Mouse (Mus musculus): Measurements from ENCODE around the gene Fgfr2.
A peak's percentile ranks its signal among the peaks of the same experiment; 100 is the strongest.
"Not testable (repeated sequence)": the region's sequence is repeated elsewhere in the genome, so short reads cannot be mapped to it uniquely, and the experiment has no call there.

Gene Fgfr2

GRCm38 (mm10) chr7:130173914-130174313 is 2949.2 kb downstream of the Fgfr2 start:
- no peak for DNase-seq (ENCODE audit: low spot score)

GRCm38 (mm10) chr7:130170144-130170543 is 2953.0 kb downstream of the Fgfr2 start:
- DNase-seq (ENCODE audit: low spot score) = no peak

- DNase-seq (ENCODE audit: low spot score) = no peak
Measured at GRCm38 (mm10) chr7:130168296-130168695, 2954.9 kb downstream of the Fgfr2 start.

- no peak for DNase-seq (ENCODE audit: low spot score)
Measured at GRCm38 (mm10) chr7:130167261-130167660, 2955.9 kb downstream of the Fgfr2 start.

- no peak for DNase-seq (ENCODE audit: low spot score)
Measured at GRCm38 (mm10) chr7:130166190-130166589, 2957.0 kb downstream of the Fgfr2 start.

GRCm38 (mm10) chr7:130165408-130165807 is 2957.7 kb downstream of the Fgfr2 start:
- DNase-seq (ENCODE audit: low spot score) = no peak

- no peak for DNase-seq (ENCODE audit: low spot score)
Measured at GRCm38 (mm10) chr7:130162718-130163117, 2960.4 kb downstream of the Fgfr2 start.

GRCm38 (mm10) chr7:130161581-130161980 is 2961.6 kb downstream of the Fgfr2 start:
- DNase-seq (ENCODE audit: low spot score) = no peak

GRCm38 (mm10) chr7:130158845-130159244 is 2964.3 kb downstream of the Fgfr2 start:
- DNase-seq (ENCODE audit: low spot score) = no peak

- DNase-seq (ENCODE audit: low spot score) = no peak
Measured at GRCm38 (mm10) chr7:130153363-130153969, 2969.7 kb downstream of the Fgfr2 start.

- no peak for DNase-seq (ENCODE audit: low spot score)
Measured at GRCm38 (mm10) chr7:130148906-130149305, 2974.2 kb downstream of the Fgfr2 start.

- no peak for DNase-seq (ENCODE audit: low spot score)
Measured at GRCm38 (mm10) chr7:130147230-130147629, 2975.9 kb downstream of the Fgfr2 start.

- no peak for DNase-seq (ENCODE audit: low spot score)
Measured at GRCm38 (mm10) chr7:130145211-130145610, 2977.9 kb downstream of the Fgfr2 start.

- no peak for DNase-seq (ENCODE audit: low spot score)
Measured at GRCm38 (mm10) chr7:130143371-130143770, 2979.8 kb downstream of the Fgfr2 start.

- DNase-seq (ENCODE audit: low spot score) = no peak
Measured at GRCm38 (mm10) chr7:130141088-130141873, 2981.9 kb downstream of the Fgfr2 start.

GRCm38 (mm10) chr7:130134924-130135365 is 2988.2 kb downstream of the Fgfr2 start:
- no peak for DNase-seq (ENCODE audit: low spot score)

GRCm38 (mm10) chr7:130134428-130134827 is 2988.7 kb downstream of the Fgfr2 start:
- not testable (repeated sequence) for DNase-seq (ENCODE audit: low spot score)

GRCm38 (mm10) chr7:130130226-130130625 is 2992.9 kb downstream of the Fgfr2 start:
- no peak for DNase-seq (ENCODE audit: low spot score)

- peak; percentile 26 for DNase-seq (ENCODE audit: low spot score)
Measured at GRCm38 (mm10) chr7:130129359-130129960, 2993.7 kb downstream of the Fgfr2 start.

- no peak for DNase-seq (ENCODE audit: low spot score)
Measured at GRCm38 (mm10) chr7:130121507-130121906, 3001.6 kb downstream of the Fgfr2 start.

- no peak for DNase-seq (ENCODE audit: low spot score)
Measured at GRCm38 (mm10) chr7:130119466-130119865, 3003.7 kb downstream of the Fgfr2 start.

- DNase-seq (ENCODE audit: low spot score) = no peak
Measured at GRCm38 (mm10) chr7:130118726-130119125, 3004.4 kb downstream of the Fgfr2 start.
